ENCODE assay signal across 9 mouse cellular contexts in genomic region chr10:93190475-93191262, GRCm38 (mm10). TPM values are rescaled to one million over a fixed set of nuclear protein-coding genes. Genes with fewer than 3 reads are reported as not detected.
DNase-seq lines count a peak whose midpoint lies in the region; ATAC-seq and TF ChIP-seq lines count a peak whose summit lies in the region.
"Had no signal": no experiment of that assay in that cellular context is flagged by ENCODE, and none has a peak within 500 bp of the region (broad histone marks: within the 10 kb centered on the region; RNA-seq: fewer than 3 reads in every experiment).

No protein-coding gene starts in this region.

- H3K4me3 ChIP-seq in forebrain, embryonic 10.5 days = no peak overlapping the region
- H3K4me3 ChIP-seq in forebrain, embryonic 11.5 days (ENCODE audit: low read depth, low read length) = no peak overlapping the region
- no peak overlapping the region for H3K4me3 ChIP-seq in lung, embryonic 14.5 days (ENCODE audit: low read depth, low read length)
- no peak overlapping the region for H3K4me3 ChIP-seq in liver, embryonic 12.5 days

- H3K27ac ChIP-seq in forebrain, embryonic 10.5 days = peak overlapping the region; percentile 44; the same call in 1 of the 2 replicates
- H3K27ac ChIP-seq in forebrain, embryonic 11.5 days (ENCODE audit: low read depth, low read length) = no peak overlapping the region
- peak overlapping the region; percentile 58; the same call in 1 of the 2 replicates for H3K27ac ChIP-seq in lung, embryonic 14.5 days (ENCODE audit: low read depth)
- peak overlapping the region; percentile 61 for H3K27ac ChIP-seq in liver, embryonic 12.5 days

- H3K4me2 ChIP-seq in forebrain, embryonic 11.5 days (ENCODE audit: low read depth, low read length, severe bottlenecking) = no peak overlapping the region
- no peak overlapping the region for H3K4me2 ChIP-seq in lung, embryonic 14.5 days
- H3K4me2 ChIP-seq in liver, embryonic 12.5 days = peak overlapping the region; percentile 29

- no peak for ATAC-seq in forebrain, embryonic 11.5 days (replicated peaks; ENCODE audit: low FRiP score)
- ATAC-seq in lung, embryonic 14.5 days (ENCODE audit: insufficient read depth) = peak; percentile 49; the same call in 1 of the 2 replicates
- peak; percentile 72 for ATAC-seq in liver, embryonic 12.5 days

- no peaks in the 10 kb centered on the region for H3K9me3 ChIP-seq in forebrain, embryonic 10.5 days
- no peaks in the 10 kb centered on the region for H3K9me3 ChIP-seq in forebrain, embryonic 11.5 days (ENCODE audit: control insufficient read depth, low read length)
- no peaks in the 10 kb centered on the region for H3K9me3 ChIP-seq in lung, embryonic 14.5 days (ENCODE audit: low read depth, low read length)
- H3K9me3 ChIP-seq in liver, embryonic 12.5 days (replicated peaks) = no peaks in the 10 kb centered on the region

- H3K27me3 ChIP-seq in forebrain, embryonic 10.5 days (ENCODE audit: poor library complexity, severe bottlenecking) = no peaks in the 10 kb centered on the region
- H3K27me3 ChIP-seq in forebrain, embryonic 11.5 days (ENCODE audit: control insufficient read depth, insufficient read depth, low read length) = no peaks in the 10 kb centered on the region
- H3K27me3 ChIP-seq in lung, embryonic 14.5 days (ENCODE audit: insufficient read depth, low read length) = no peaks in the 10 kb centered on the region
- H3K27me3 ChIP-seq in liver, embryonic 12.5 days (replicated peaks) = no peaks in the 10 kb centered on the region
- H3K27me3 ChIP-seq in splenic B cell, adult 2 months (ENCODE audit: control insufficient read depth, insufficient read depth, low read length, poor library complexity, severe bottlenecking) = no peaks in the 10 kb centered on the region

- no peak for DNase-seq in forebrain, embryonic 10.5 days (ENCODE audit: extremely low spot score, low spot score)
- DNase-seq in forebrain, embryonic 11.5 days (ENCODE audit: low spot score) = no peak
- DNase-seq in lung, embryonic 14.5 days = peak; percentile 21
- no peak for DNase-seq in lung, postnatal 25 days (ENCODE audit: low spot score)
- DNase-seq in splenic B cell, adult 2 months (ENCODE audit: low read depth, low spot score) = peak; percentile 18
- DNase-seq in gastrocnemius, adult 8-10 months (ENCODE audit: low spot score in 2 of 2) = no peak
- DNase-seq in kidney, adult 18-20 months = no peak
- DNase-seq: cerebellum, adult 11-12 months had no signal

- H3K36me3 ChIP-seq in forebrain, embryonic 10.5 days (replicated peaks) = peaks cover 8% of the 10 kb centered on the region
- H3K36me3 ChIP-seq in forebrain, embryonic 11.5 days (ENCODE audit: control insufficient read depth, insufficient read depth, low read length) = no peaks in the 10 kb centered on the region
- no peaks in the 10 kb centered on the region for H3K36me3 ChIP-seq in lung, embryonic 14.5 days (ENCODE audit: insufficient read depth)
- H3K36me3 ChIP-seq in liver, embryonic 12.5 days = peaks cover 7% of the 10 kb centered on the region; the same call in 1 of the 2 replicates
- H3K36me3 ChIP-seq in splenic B cell, adult 2 months (ENCODE audit: control insufficient read depth, insufficient read depth, low read length, poor library complexity, severe bottlenecking) = no peaks in the 10 kb centered on the region

- 83% methylated on average over 8 of the region's 8 CpGs for WGBS in forebrain, embryonic 10.5 days
- WGBS in forebrain, embryonic 11.5 days = 85% methylated on average over 8 of the region's 8 CpGs
- WGBS in lung, embryonic 14.5 days = 51% methylated on average over 8 of the region's 8 CpGs
- 28% methylated on average over 8 of the region's 8 CpGs for WGBS in liver, embryonic 12.5 days (ENCODE audit: insufficient replicate concordance)

- peaks cover 51% of the 10 kb centered on the region for H3K4me1 ChIP-seq in forebrain, embryonic 10.5 days
- peaks cover 7% of the 10 kb centered on the region; the same call in 1 of the 2 replicates for H3K4me1 ChIP-seq in forebrain, embryonic 11.5 days (replicated peaks; ENCODE audit: control insufficient read depth, insufficient read depth, low read length)
- peaks cover 18% of the 10 kb centered on the region for H3K4me1 ChIP-seq in lung, embryonic 14.5 days (ENCODE audit: insufficient read depth)
- peaks cover 73% of the 10 kb centered on the region for H3K4me1 ChIP-seq in liver, embryonic 12.5 days

- no peak overlapping the region for H3K9ac ChIP-seq in forebrain, embryonic 11.5 days (ENCODE audit: low read length)
- H3K9ac ChIP-seq in lung, embryonic 14.5 days = no peak overlapping the region
- H3K9ac ChIP-seq in liver, embryonic 12.5 days = peak overlapping the region; percentile 53

- TF ChIP-seq CTCF in lung, embryonic 14.5 days (IDR thresholded peaks at IDR 0.05; ENCODE audit: low read depth) = no peak

RNA-seq across cellular contexts. Expression of gene Cdk17, which starts 30.0 kb away (rescaled TPM):
- 17.6 and 18.2 TPM in 2 replicates for polyA plus RNA-seq in forebrain, embryonic 10.5 days (2016; fragmentation: Nextera tagmentation; extraction: Ambion mirVana)
- polyA plus RNA-seq in forebrain, embryonic 11.5 days (2014; fragmentation: Nextera tagmentation; extraction: Ambion mirVana) = 34.4 and 37.4 TPM in 2 replicates
- 25.3 and 25.9 TPM in 2 replicates for polyA plus RNA-seq in lung, embryonic 14.5 days (2014; fragmentation: Nextera tagmentation; extraction: Ambion mirVana)
- 22.3 and 23.0 TPM in 2 replicates for polyA plus RNA-seq in liver, embryonic 12.5 days (2016; fragmentation: Nextera tagmentation; extraction: Ambion mirVana)
- 1 to 10 TPM; 3.3 to 6.1 (median 4.2) TPM for total RNA-seq in gastrocnemius, adult 8-10 months (2022)

Comparison
In these comparisons a context has a peak if more than half of its experiments do, and no peak if none do; other contexts are left out.
1. DNase-seq: peak in lung, embryonic 14.5 days (single experiment) and splenic B cell, adult 2 months (single experiment); none in forebrain, embryonic 10.5 days (single experiment), forebrain, embryonic 11.5 days (single experiment), lung, postnatal 25 days (single experiment), gastrocnemius, adult 8-10 months (0 of 2) and kidney, adult 18-20 months (single experiment).